Mouse (Mus musculus) liver, postnatal 0 days (tissue): ENCODE measurements at regions not wholly inside any gene's neighbourhood (a gene's known extent, or its start where the extent isn't known, plus 50 kb on each side); places are given as distances from the start of the nearest gene placed in this dataset.

Experiments
- ATAC-seq: fragments of 200-750 bp; cut with Nextera tagmentation; 2 replicates; pipeline ENCODE4 v1.8.0; 2017; ENCODE audit warnings: mild to moderate bottlenecking, moderate library complexity
- DNase-seq: peaks from one replicate; pipeline ENCODE4 v3.0.0-alpha.2; 2016
- H3K27ac ChIP-seq: fragments of 300-500 bp; sonication (generic); 2 replicates; pipeline ENCODE4 v1.5.1; 2014; ENCODE audit warnings: antibody characterized with exemption, moderate library complexity, mild to moderate bottlenecking, low read depth
- H3K27me3 ChIP-seq: fragments of 300-500 bp; sonication (generic); 2 replicates; pipeline ENCODE4 v1.6.1; 2014; ENCODE audit warnings: low read length, control low read depth, mixed read lengths; ENCODE audit not compliant: insufficient read depth
- H3K36me3 ChIP-seq: fragments of 300-500 bp; sonication (generic); replicated peaks from 2 replicates; pipeline ENCODE4 v1.6.1; 2014; ENCODE audit warnings: mild to moderate bottlenecking, control low read depth, low read length, moderate library complexity, mixed read lengths; ENCODE audit not compliant: insufficient read depth
- H3K4me1 ChIP-seq: fragments of 300-500 bp; sonication (generic); 2 replicates; pipeline ENCODE4 v1.6.1; 2014; ENCODE audit warnings: antibody characterized with exemption, mild to moderate bottlenecking, control low read depth; ENCODE audit not compliant: insufficient read depth
- H3K4me2 ChIP-seq: fragments of 300-500 bp; sonication (generic); 2 replicates; pipeline ENCODE4 v1.6.1; 2014; ENCODE audit warnings: low read depth, mild to moderate bottlenecking, low read length, moderate library complexity, mixed read lengths
- H3K4me3 ChIP-seq: fragments of 300-500 bp; sonication (generic); 2 replicates; pipeline ENCODE4 v1.5.1; 2014; ENCODE audit warnings: low read depth, low read length
- H3K9ac ChIP-seq: fragments of 300-500 bp; sonication (generic); replicated peaks from 2 replicates; pipeline ENCODE4 v1.6.1; 2014; ENCODE audit warnings: mild to moderate bottlenecking, moderate library complexity
- H3K9me3 ChIP-seq: fragments of 300-500 bp; sonication (generic); 2 replicates; pipeline ENCODE4 v1.6.1; 2016; ENCODE audit warnings: mild to moderate bottlenecking, control low read depth, low read length, mixed read lengths
- CTCF ChIP-seq: sonication (generic); IDR thresholded peaks from 2 replicates; pipeline ENCODE4 v1.5.1; 2016; ENCODE audit warnings: antibody characterized with exemption, low read depth
- EP300 ChIP-seq: IDR thresholded peaks from 2 replicates; pipeline ENCODE4 v1.6.1; 2016; ENCODE audit warnings: antibody characterized with exemption, low read depth, mild to moderate bottlenecking
- WGBS: fragments of 180-500 bp; shearing (Covaris S2); extraction: QIAGEN DNeasy Blood & Tissue Kit; methylation state at CpG from one replicate; pipeline ENCODE4 v1.1.7; 2014; ENCODE audit not compliant: insufficient replicate concordance; 5-methylcytosine and 5-hydroxymethylcytosine counted together

DNA sequence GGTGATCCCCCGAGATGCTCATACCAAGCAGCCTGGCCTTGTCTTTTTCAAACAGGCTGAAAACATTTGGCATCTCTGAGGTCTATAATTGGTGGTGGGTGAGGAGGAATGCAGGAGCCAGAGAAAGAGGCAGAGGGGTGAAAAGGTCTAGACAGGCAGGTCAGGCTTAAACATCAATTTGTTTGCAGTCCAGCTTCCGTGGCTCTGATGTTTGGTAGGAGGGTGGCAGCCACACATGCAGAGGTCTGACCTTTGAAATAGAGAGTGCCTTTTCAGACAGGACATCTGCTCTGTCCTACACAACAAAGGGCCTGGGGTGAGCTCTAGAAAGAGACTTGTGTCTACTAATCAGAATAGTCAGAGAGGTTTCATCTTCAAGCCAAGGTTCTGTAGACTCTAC, 256.8 kb downstream of the Rybp start:
- Histone ChIP-seq H3K9ac (no peak overlapping the region), H3K36me3 (no peaks in the 10 kb centered on the region), H3K4me1 (no peaks in the 10 kb centered on the region), H3K27ac (no peak overlapping the region), H3K4me3 (no peak overlapping the region), H3K9me3 (no peaks in the 10 kb centered on the region), H3K4me2 (no peak overlapping the region), H3K27me3 (no peaks in the 10 kb centered on the region)
- ATAC-seq (peak; percentile 67; the same call in 1 of the 2 replicates), DNase-seq (no peak)
- WGBS, result 53% methylated on average over 2 of the region's 2 CpGs
- TF ChIP-seq CTCF (no peak), EP300 (no peak)

DNA sequence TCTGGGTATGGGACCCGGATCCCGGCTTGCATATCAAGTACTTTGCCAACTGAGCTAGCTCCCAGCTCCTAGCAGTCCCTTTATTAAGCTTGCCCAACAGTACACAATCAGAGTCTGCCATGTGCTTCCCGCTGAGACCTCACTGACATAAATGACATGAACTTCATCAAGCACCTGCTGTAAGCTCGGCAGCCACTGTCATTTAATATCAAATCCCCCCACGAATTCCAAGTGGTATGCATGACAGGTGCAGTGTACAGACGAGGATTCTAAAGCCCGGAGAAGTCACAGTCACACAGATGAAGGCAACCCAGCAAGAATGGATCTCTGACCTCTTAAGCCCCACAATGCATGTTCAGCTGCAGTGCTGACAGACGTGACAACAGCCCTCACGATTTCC, 257.3 kb downstream of the Rybp start:
- WGBS, result 69% methylated on average over 9 of the region's 9 CpGs
- H3K27ac ChIP-seq, result no peak overlapping the region
- H3K9ac ChIP-seq, result no peak overlapping the region
- H3K4me3 ChIP-seq, result no peak overlapping the region
- ATAC-seq, result no peak
- DNase-seq, result no peak
- no peaks in the 10 kb centered on the region for H3K27me3 ChIP-seq
- no peaks in the 10 kb centered on the region for H3K9me3 ChIP-seq
- H3K4me2 ChIP-seq, result no peak overlapping the region
- H3K4me1 ChIP-seq, result no peaks in the 10 kb centered on the region
- no peak for TF ChIP-seq CTCF
- no peak for TF ChIP-seq EP300
- no peaks in the 10 kb centered on the region for H3K36me3 ChIP-seq

DNA sequence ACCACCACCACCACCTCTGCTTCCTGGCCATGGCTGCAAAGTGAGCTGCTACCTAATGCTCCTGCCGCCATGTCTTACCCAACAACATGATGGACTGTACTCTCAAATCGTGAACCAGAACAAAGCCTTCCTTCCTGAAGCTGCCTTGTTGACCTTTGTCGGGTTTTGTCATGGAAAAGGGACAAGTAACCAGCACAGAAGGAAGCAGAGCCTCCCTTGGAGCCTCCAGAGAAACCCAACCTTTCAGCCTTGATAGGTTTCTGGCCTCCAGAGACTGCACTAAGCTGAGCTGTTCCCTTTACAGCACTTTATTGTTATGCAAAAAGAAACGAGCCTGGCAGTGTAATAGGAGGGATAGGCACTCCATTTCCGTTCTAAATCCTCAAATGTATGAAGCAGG, 259.8 kb downstream of the Rybp start:
- H3K27ac ChIP-seq, result no peak overlapping the region
- H3K9me3 ChIP-seq, result no peaks in the 10 kb centered on the region
- H3K9ac ChIP-seq, result no peak overlapping the region
- H3K4me3 ChIP-seq, result no peak overlapping the region
- no peaks in the 10 kb centered on the region for H3K4me1 ChIP-seq
- no peak for ATAC-seq
- TF ChIP-seq EP300, result no peak
- TF ChIP-seq CTCF, result no peak
- H3K36me3 ChIP-seq, result no peaks in the 10 kb centered on the region
- no peaks in the 10 kb centered on the region for H3K27me3 ChIP-seq
- no peak for DNase-seq
- H3K4me2 ChIP-seq, result no peak overlapping the region
- 56% methylated on average over 5 of the region's 5 CpGs for WGBS

DNA sequence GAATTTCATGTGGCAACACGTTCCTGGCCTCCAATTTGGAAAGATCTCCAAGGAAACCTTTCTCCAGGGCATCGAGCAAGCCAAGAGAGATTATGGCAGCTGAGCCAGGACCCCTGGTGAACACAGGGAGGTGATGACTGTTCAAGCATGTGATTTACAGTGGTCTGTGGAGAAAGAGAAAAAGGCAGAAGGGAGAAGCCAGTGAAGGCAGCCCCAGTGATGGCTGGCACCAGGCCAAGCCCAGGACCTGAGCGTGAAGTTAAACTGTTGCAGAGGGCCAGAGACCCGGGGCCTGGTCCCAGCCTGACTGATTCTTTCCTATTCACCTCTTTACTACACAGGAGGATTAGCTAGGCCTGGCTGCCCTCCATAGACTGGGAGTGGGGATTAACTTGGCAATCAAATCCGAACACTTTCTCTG, 261.7 kb downstream of the Rybp start:
- Histone ChIP-seq H3K9me3 (no peaks in the 10 kb centered on the region), H3K36me3 (no peaks in the 10 kb centered on the region), H3K4me3 (no peak overlapping the region), H3K27ac (no peak overlapping the region), H3K4me2 (no peak overlapping the region), H3K9ac (no peak overlapping the region), H3K27me3 (no peaks in the 10 kb centered on the region), H3K4me1 (no peaks in the 10 kb centered on the region)
- 73% methylated on average over 5 of the region's 5 CpGs for WGBS
- TF ChIP-seq EP300 (no peak), CTCF (no peak)
- ATAC-seq (no peak), DNase-seq (no peak)

DNA sequence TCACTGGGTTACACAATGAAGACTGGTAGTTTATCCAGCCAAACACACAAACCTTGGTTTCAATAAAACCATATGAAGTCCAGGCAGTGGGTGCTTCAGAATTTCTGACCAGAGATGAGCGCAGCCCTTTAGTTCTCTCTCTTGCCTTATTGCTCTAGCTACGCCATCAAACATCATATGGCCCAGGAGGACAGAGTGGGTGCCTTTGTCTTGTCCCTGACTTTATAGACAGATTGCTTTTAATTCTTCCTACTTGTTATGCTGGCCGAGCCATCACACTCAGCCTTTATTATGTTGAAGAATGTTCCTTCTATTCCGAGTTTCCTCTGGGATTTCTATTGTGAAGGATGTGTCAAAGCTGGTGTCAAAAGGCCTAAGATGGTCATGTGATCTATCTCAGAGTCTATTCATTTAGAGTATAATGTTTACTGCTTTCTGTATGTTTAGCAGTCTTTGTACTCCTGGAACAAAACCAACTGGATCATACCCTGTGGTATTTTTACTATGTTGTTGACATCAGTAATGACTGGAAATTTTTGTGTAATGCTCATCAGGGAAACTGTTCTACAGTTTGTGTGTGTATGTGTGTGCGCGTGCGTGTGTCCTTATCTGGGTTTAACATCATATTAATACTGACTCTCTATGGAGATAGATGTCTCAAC, 263.7 kb downstream of the Rybp start:
- Histone ChIP-seq H3K4me1 (no peaks in the 10 kb centered on the region), H3K9me3 (no peaks in the 10 kb centered on the region), H3K36me3 (no peaks in the 10 kb centered on the region), H3K4me3 (no peak overlapping the region), H3K27ac (no peak overlapping the region), H3K4me2 (no peak overlapping the region), H3K27me3 (0 out of 2 replicates have a peak, but pooled peaks cover 4% of the 10 kb centered on the region), H3K9ac (no peak overlapping the region)
- 84% methylated on average over 7 of the region's 7 CpGs for WGBS
- DNase-seq, result no peak
- no peak for ATAC-seq
- TF ChIP-seq EP300, result no peak
- TF ChIP-seq CTCF, result no peak

DNA sequence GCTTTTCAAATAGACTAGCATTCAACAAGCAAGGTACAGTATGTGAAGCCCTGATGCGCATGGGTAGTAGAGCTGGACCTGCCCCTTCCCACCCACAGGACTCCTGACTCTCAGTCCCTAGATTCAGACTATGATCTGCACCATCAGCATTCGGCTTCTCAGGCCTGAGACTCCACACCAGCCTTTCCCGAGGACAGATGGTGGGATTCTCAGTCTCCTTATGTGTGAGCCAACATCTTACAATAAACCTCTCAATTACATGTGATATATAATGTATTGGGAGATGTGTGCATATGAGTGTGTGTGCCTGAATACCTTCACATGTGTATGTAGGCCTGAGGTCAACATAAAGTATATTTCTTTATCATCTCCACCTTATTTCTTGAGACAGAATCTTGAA, 268.3 kb downstream of the Rybp start:
- ATAC-seq (no peak), DNase-seq (no peak)
- 0 out of 2 replicates have a peak, but pooled peaks cover 4% of the 10 kb centered on the region for H3K27me3 ChIP-seq
- no peaks in the 10 kb centered on the region for H3K4me1 ChIP-seq
- TF ChIP-seq EP300 (no peak), CTCF (no peak)
- no peak overlapping the region for H3K27ac ChIP-seq
- H3K9ac ChIP-seq, result no peak overlapping the region
- no peak overlapping the region for H3K4me3 ChIP-seq
- 59% methylated on average over 3 of the region's 3 CpGs for WGBS
- H3K9me3 ChIP-seq, result no peaks in the 10 kb centered on the region
- no peak overlapping the region for H3K4me2 ChIP-seq
- no peaks in the 10 kb centered on the region for H3K36me3 ChIP-seq

DNA sequence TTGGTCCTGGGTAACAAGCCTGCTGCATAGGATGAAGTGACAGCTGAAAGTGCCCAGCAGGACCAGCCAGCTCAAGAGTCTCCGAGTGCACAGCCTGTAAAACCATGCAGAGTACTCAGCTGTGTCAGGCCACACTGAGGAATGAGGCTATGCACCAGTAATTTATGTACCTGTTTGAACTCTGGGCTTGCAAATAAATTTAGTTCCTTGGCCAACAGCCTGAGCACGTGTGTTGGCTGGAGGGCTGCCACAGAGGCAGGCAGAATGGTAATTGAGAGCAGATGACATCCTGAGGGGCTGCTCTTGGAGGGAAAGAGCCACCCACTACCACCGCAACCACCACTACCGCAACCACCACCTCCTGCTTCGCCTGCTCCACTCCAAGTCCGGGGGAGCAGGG, 273.3 kb downstream of the Rybp start:
- Histone ChIP-seq H3K27ac (no peak overlapping the region), H3K4me2 (no peak overlapping the region), H3K9me3 (no peaks in the 10 kb centered on the region), H3K9ac (no peak overlapping the region), H3K27me3 (0 out of 2 replicates have a peak, but pooled peaks cover 2% of the 10 kb centered on the region), H3K36me3 (no peaks in the 10 kb centered on the region), H3K4me1 (no peaks in the 10 kb centered on the region), H3K4me3 (no peak overlapping the region)
- TF ChIP-seq CTCF, result no peak
- no peak for TF ChIP-seq EP300
- WGBS, result 22% methylated on average over 6 of the region's 6 CpGs
- no peak for DNase-seq
- ATAC-seq, result no peak
